Mouse (Mus musculus) kidney, embryonic 14.5 days (tissue): ENCODE data around the gene Lgals7. TPM values are rescaled to one million over a fixed set of nuclear protein-coding genes. Genes with fewer than 3 reads are reported as not detected.

Experiments
- ATAC-seq: fragments of 200-750 bp; cut with Nextera tagmentation; 2 replicates; pipeline ENCODE4 v1.8.0; 2017; ENCODE audit warnings: moderate number of reproducible peaks, mild to moderate bottlenecking, moderate TSS enrichment, moderate library complexity; ENCODE audit not compliant: low FRiP score, low TSS enrichment
- H3K27ac ChIP-seq: fragments of 300-500 bp; sonication (generic); 2 replicates; pipeline ENCODE4 v1.5.1; 2014; ENCODE audit warnings: low read depth, mild to moderate bottlenecking, low read length, moderate library complexity, mixed read lengths
- H3K27me3 ChIP-seq: fragments of 300-500 bp; sonication (generic); 2 replicates; pipeline ENCODE4 v1.6.1; 2014; ENCODE audit warnings: mild to moderate bottlenecking, low read length; ENCODE audit not compliant: control insufficient read depth, insufficient read depth
- H3K36me3 ChIP-seq: fragments of 300-500 bp; sonication (generic); 2 replicates; pipeline ENCODE4 v1.6.1; 2014; ENCODE audit warnings: low read length, mixed read lengths; ENCODE audit not compliant: control insufficient read depth, insufficient read depth
- H3K4me1 ChIP-seq: fragments of 300-500 bp; sonication (generic); 2 replicates; pipeline ENCODE4 v1.6.1; 2014; ENCODE audit warnings: low read length, mixed read lengths; ENCODE audit not compliant: control insufficient read depth, insufficient read depth
- H3K4me2 ChIP-seq: fragments of 300-500 bp; sonication (generic); replicated peaks from 2 replicates; pipeline ENCODE4 v1.6.1; 2014; ENCODE audit warnings: low read depth, mild to moderate bottlenecking, low read length
- H3K4me3 ChIP-seq: fragments of 300-500 bp; sonication (generic); 2 replicates; pipeline ENCODE4 v1.5.1; 2014; ENCODE audit warnings: mild to moderate bottlenecking, low read length
- H3K9ac ChIP-seq: fragments of 300-500 bp; sonication (generic); 2 replicates; pipeline ENCODE4 v1.6.1; 2014; ENCODE audit warnings: low read depth, mild to moderate bottlenecking, low read length, moderate library complexity
- H3K9me3 ChIP-seq: fragments of 300-500 bp; sonication (generic); 2 replicates; pipeline ENCODE4 v1.6.1; 2016; ENCODE audit warnings: low read length; ENCODE audit not compliant: control insufficient read depth
- WGBS: fragments of 180-500 bp; shearing (Covaris S2); extraction: QIAGEN DNeasy Blood & Tissue Kit; methylation state at CpG from one replicate; pipeline ENCODE4 v1.1.7; 2014; 5-methylcytosine and 5-hydroxymethylcytosine counted together
- polyA plus RNA-seq: library from polyadenylated mRNA; unstranded; fragments of >200 nt; fragmentation: Nextera tagmentation; extraction: Ambion mirVana; gene quantifications from 2 replicates; pipeline ENCODE4 v1.2.1, GENCODE M21; 2014

Lgals7 gene
- polyA plus RNA-seq, 1 experiment from 2014 or later = 1.1 TPM

- WGBS = 87% methylated on average over 5 of the region's 5 CpGs
- H3K4me2 ChIP-seq = no peak overlapping the region
- H3K27ac ChIP-seq = no peak overlapping the region
Observed at GRCm38 (mm10) chr7:28836936-28837335, 26.7 kb upstream of the Lgals7 start.

GRCm38 (mm10) chr7:28838331-28838730 is 25.3 kb upstream of the Lgals7 start:
- no peak overlapping the region for H3K4me2 ChIP-seq
- 62% methylated on average over 9 of the region's 9 CpGs for WGBS
- H3K9me3 ChIP-seq = no peaks in the 10 kb centered on the region
- no peaks in the 10 kb centered on the region for H3K36me3 ChIP-seq
- H3K27me3 ChIP-seq = no peaks in the 10 kb centered on the region
- no peak overlapping the region for H3K9ac ChIP-seq
- H3K4me1 ChIP-seq = no peaks in the 10 kb centered on the region
- no peak overlapping the region for H3K27ac ChIP-seq
- no peak for ATAC-seq
- no peak overlapping the region for H3K4me3 ChIP-seq

More at GRCm38 (mm10) chr7:28836936-28837335, 26.7 kb upstream of the Lgals7 start:
- Histone ChIP-seq H3K4me3 (no peak overlapping the region), H3K9ac (no peak overlapping the region), H3K9me3 (no peaks in the 10 kb centered on the region), H3K36me3 (peaks cover 2% of the 10 kb centered on the region; the same call in 1 of the 2 replicates), H3K4me1 (no peaks in the 10 kb centered on the region), H3K27me3 (no peaks in the 10 kb centered on the region)
- ATAC-seq = no peak

GRCm38 (mm10) chr7:28847273-28847672 is 16.4 kb upstream of the Lgals7 start:
- Histone ChIP-seq H3K4me3 (no peak overlapping the region), H3K27me3 (no peaks in the 10 kb centered on the region), H3K4me2 (no peak overlapping the region), H3K36me3 (no peaks in the 10 kb centered on the region), H3K27ac (no peak overlapping the region), H3K9ac (no peak overlapping the region), H3K4me1 (0 out of 2 replicates have a peak, but pooled peaks cover 8% of the 10 kb centered on the region), H3K9me3 (0 out of 2 replicates have a peak, but pooled peaks cover 2% of the 10 kb centered on the region)
- no peak for ATAC-seq
- 57% methylated on average over 1 of the region's 1 CpGs for WGBS

- Histone ChIP-seq H3K4me1 (0 out of 2 replicates have a peak, but pooled peaks cover 8% of the 10 kb centered on the region), H3K27me3 (no peaks in the 10 kb centered on the region), H3K27ac (no peak overlapping the region), H3K36me3 (no peaks in the 10 kb centered on the region), H3K4me2 (no peak overlapping the region), H3K9me3 (0 out of 2 replicates have a peak, but pooled peaks cover 2% of the 10 kb centered on the region), H3K4me3 (no peak overlapping the region), H3K9ac (no peak overlapping the region)
- WGBS = 38% methylated on average over 1 of the region's 1 CpGs
- ATAC-seq = 0 out of 2 replicates have a peak, but pooled peaks have one; percentile 39
Observed at GRCm38 (mm10) chr7:28849700-28850236, 13.9 kb upstream of the Lgals7 start.

GRCm38 (mm10) chr7:28850642-28851041 is 13.0 kb upstream of the Lgals7 start:
- Histone ChIP-seq H3K4me2 (no peak overlapping the region), H3K9me3 (0 out of 2 replicates have a peak, but pooled peaks cover 2% of the 10 kb centered on the region), H3K9ac (no peak overlapping the region), H3K27ac (0 out of 2 replicates have a peak overlapping the region, but pooled peaks have one; percentile 24), H3K36me3 (no peaks in the 10 kb centered on the region), H3K4me1 (0 out of 2 replicates have a peak, but pooled peaks cover 8% of the 10 kb centered on the region), H3K4me3 (no peak overlapping the region), H3K27me3 (no peaks in the 10 kb centered on the region)
- ATAC-seq = no peak
- 72% methylated on average over 4 of the region's 4 CpGs for WGBS

GRCm38 (mm10) chr7:28859953-28860352 is 3.7 kb upstream of the Lgals7 start:
- H3K9me3 ChIP-seq = peaks cover 4% of the 10 kb centered on the region; the same call in 1 of the 2 replicates
- H3K27me3 ChIP-seq = no peaks in the 10 kb centered on the region
- no peak overlapping the region for H3K4me3 ChIP-seq
- WGBS = 94% methylated on average over 2 of the region's 2 CpGs
- H3K27ac ChIP-seq = no peak overlapping the region
- no peak overlapping the region for H3K4me2 ChIP-seq
- no peak for ATAC-seq
- peaks cover 7% of the 10 kb centered on the region for H3K4me1 ChIP-seq
- H3K36me3 ChIP-seq = no peaks in the 10 kb centered on the region
- no peak overlapping the region for H3K9ac ChIP-seq

GRCm38 (mm10) chr7:28860898-28861297 is 2.8 kb upstream of the Lgals7 start:
- H3K36me3 ChIP-seq = no peaks in the 10 kb centered on the region
- no peak overlapping the region for H3K4me3 ChIP-seq
- no peak overlapping the region for H3K27ac ChIP-seq
- no peak overlapping the region for H3K9ac ChIP-seq
- no peaks in the 10 kb centered on the region for H3K27me3 ChIP-seq
- no peak overlapping the region for H3K4me2 ChIP-seq
- ATAC-seq = no peak
- WGBS = 89% methylated on average over 6 of the region's 6 CpGs
- peaks cover 12% of the 10 kb centered on the region for H3K4me1 ChIP-seq
- peaks cover 4% of the 10 kb centered on the region; the same call in 1 of the 2 replicates for H3K9me3 ChIP-seq

- no peak overlapping the region for H3K4me2 ChIP-seq
Observed at GRCm38 (mm10) chr7:28862817-28863499, 695 bp upstream of the Lgals7 start.

GRCm38 (mm10) chr7:28864288-28864750 is 666 bp downstream of the Lgals7 start:
- H3K4me1 ChIP-seq = peaks cover 12% of the 10 kb centered on the region
- no peak overlapping the region for H3K4me3 ChIP-seq
- H3K27me3 ChIP-seq = no peaks in the 10 kb centered on the region
- WGBS = 47% methylated on average over 9 of the region's 9 CpGs
- 0 out of 2 replicates have a peak overlapping the region, but pooled peaks have one; percentile 12 for H3K9ac ChIP-seq
- H3K4me2 ChIP-seq = no peak overlapping the region
- H3K27ac ChIP-seq = 0 out of 2 replicates have a peak overlapping the region, but pooled peaks have one; percentile 17
- H3K36me3 ChIP-seq = no peaks in the 10 kb centered on the region
- peaks cover 4% of the 10 kb centered on the region; the same call in 1 of the 2 replicates for H3K9me3 ChIP-seq
- ATAC-seq = no peak

More at GRCm38 (mm10) chr7:28862817-28863499, 695 bp upstream of the Lgals7 start:
- H3K4me3 ChIP-seq = no peak overlapping the region
- no peak overlapping the region for H3K27ac ChIP-seq
- H3K9me3 ChIP-seq = peaks cover 4% of the 10 kb centered on the region; the same call in 1 of the 2 replicates
- H3K27me3 ChIP-seq = no peaks in the 10 kb centered on the region
- H3K9ac ChIP-seq = no peak overlapping the region
- WGBS = 74% methylated on average over 15 of the region's 15 CpGs
- H3K36me3 ChIP-seq = no peaks in the 10 kb centered on the region
- peaks cover 12% of the 10 kb centered on the region for H3K4me1 ChIP-seq
- no peak for ATAC-seq
